Mouse (Mus musculus) duodenum, adult 2 months (tissue): ENCODE measurements around the gene Cldn34d. TPM values are rescaled to one million over a fixed set of nuclear protein-coding genes. Genes with fewer than 3 reads are reported as not detected.

ENCODE experiments used
- polyA plus RNA-seq: library from polyadenylated mRNA; depleted of rRNA; stranded (reverse); fragments of >200 nt; gene quantifications from 2 replicates; pipeline ENCODE4 v1.2.3, GENCODE M21; 2012; ENCODE audit warnings: low replicate concordance; rRNA removed

Gene Cldn34d
- polyA plus RNA-seq: not detected in 2 replicates

GRCm38 (mm10) chrX:76602824-76603223 is at the start of gene Cldn34d:
Cldn34d (minus strand) TSS chrX:76602924.

Other genes with a start within 250 kb of the Cldn34d start
- gene Cldn34b4, start 209.6 kb downstream of the Cldn34d start, polyA plus RNA-seq: not detected in 2 replicates